Mouse (Mus musculus) kidney, adult 2 months (tissue): ENCODE data around the gene Gm10912.
A peak's percentile ranks its signal among the peaks of the same experiment; 100 is the strongest.

ENCODE experiments used
- CTCF ChIP-seq: fragments of 200-500 bp; conservative IDR thresholded peaks from 2 replicates; pipeline ENCODE4 v1.5.1; 2011; ENCODE audit warnings: low read depth, mild to moderate bottlenecking, control low read depth, low read length, moderate library complexity, mixed read lengths; ENCODE audit not compliant: insufficient read depth, insufficient read length
- POLR2A ChIP-seq: fragments of 200-500 bp; IDR thresholded peaks from one replicate; pipeline ENCODE4 v1.6.1; 2011; ENCODE audit warnings: low read depth, low read length, control low read depth

- TF ChIP-seq CTCF: 0 out of 2 replicates have a peak, but pooled peaks have one; percentile 20
- peak; percentile 62 for TF ChIP-seq POLR2A
Observed at GRCm38 (mm10) chr2:104027458-104028138, 38.0 kb upstream of the Gm10912 start, which contains the start of gene Fbxo3.
